Mouse (Mus musculus) stomach, embryonic 16.5 days (tissue): Measurements from ENCODE around the gene Ilf2. TPM values are rescaled to one million over a fixed set of nuclear protein-coding genes. Genes with fewer than 3 reads are reported as not detected.

Experiments
- ATAC-seq: fragments of 200-750 bp; cut with Nextera tagmentation; 2 replicates; pipeline ENCODE4 v1.8.0; 2017; ENCODE audit warnings: moderate number of reproducible peaks, moderate TSS enrichment; ENCODE audit not compliant: insufficient read depth, low FRiP score
- H3K27ac ChIP-seq: fragments of 300-500 bp; sonication (generic); 2 replicates; pipeline ENCODE4 v1.5.1; 2014; ENCODE audit warnings: low read length
- H3K27me3 ChIP-seq: fragments of 300-500 bp; sonication (generic); 2 replicates; pipeline ENCODE4 v1.6.1; 2014; ENCODE audit warnings: low read length, control low read depth, mixed read lengths; ENCODE audit not compliant: control insufficient read depth, insufficient read depth
- H3K36me3 ChIP-seq: fragments of 300-500 bp; sonication (generic); 2 replicates; pipeline ENCODE4 v1.6.1; 2014; ENCODE audit warnings: low read length; ENCODE audit not compliant: control insufficient read depth, insufficient read depth
- H3K4me1 ChIP-seq: fragments of 300-500 bp; sonication (generic); 2 replicates; pipeline ENCODE4 v1.6.1; 2014; ENCODE audit warnings: low read length, control low read depth, mixed read lengths; ENCODE audit not compliant: control insufficient read depth, insufficient read depth
- H3K4me2 ChIP-seq: fragments of 300-500 bp; sonication (generic); 2 replicates; pipeline ENCODE4 v1.6.1; 2014; ENCODE audit warnings: low read depth, low read length, mixed read lengths
- H3K4me3 ChIP-seq: fragments of 300-500 bp; sonication (generic); replicated peaks from 2 replicates; pipeline ENCODE4 v1.5.1; 2014; ENCODE audit warnings: mild to moderate bottlenecking, low read length
- H3K9ac ChIP-seq: fragments of 300-500 bp; sonication (generic); 2 replicates; pipeline ENCODE4 v1.6.1; 2014; ENCODE audit warnings: low read length
- H3K9me3 ChIP-seq: fragments of 300-500 bp; sonication (generic); replicated peaks from 2 replicates; pipeline ENCODE4 v1.6.1; 2016; ENCODE audit warnings: low read length, control low read depth; ENCODE audit not compliant: control insufficient read depth
- WGBS: fragments of 180-500 bp; shearing (Covaris S2); extraction: QIAGEN DNeasy Blood & Tissue Kit; methylation state at CpG from one replicate; pipeline ENCODE4 v1.1.7; 2014; 5-methylcytosine and 5-hydroxymethylcytosine counted together
- polyA plus RNA-seq: library from polyadenylated mRNA; unstranded; fragments of >200 nt; fragmentation: Nextera tagmentation; extraction: Ambion mirVana; gene quantifications from 2 replicates; pipeline ENCODE4 v1.2.1, GENCODE M21; 2015

Gene Ilf2
- polyA plus RNA-seq, 1 experiment from 2014 or later: 147 TPM

- Histone ChIP-seq H3K9me3 (no peaks in the 10 kb centered on the region), H3K27me3 (no peaks in the 10 kb centered on the region), H3K4me2 (no peak overlapping the region), H3K4me3 (no peak overlapping the region), H3K27ac (no peak overlapping the region), H3K9ac (no peak overlapping the region), H3K4me1 (peaks cover 9% of the 10 kb centered on the region), H3K36me3 (no peaks in the 10 kb centered on the region)
- WGBS: 63% methylated on average over 4 of the region's 4 CpGs
- no peak for ATAC-seq
Observed at GRCm38 (mm10) chr3:90437131-90437530, 38.8 kb upstream of the Ilf2 start.

DNA sequence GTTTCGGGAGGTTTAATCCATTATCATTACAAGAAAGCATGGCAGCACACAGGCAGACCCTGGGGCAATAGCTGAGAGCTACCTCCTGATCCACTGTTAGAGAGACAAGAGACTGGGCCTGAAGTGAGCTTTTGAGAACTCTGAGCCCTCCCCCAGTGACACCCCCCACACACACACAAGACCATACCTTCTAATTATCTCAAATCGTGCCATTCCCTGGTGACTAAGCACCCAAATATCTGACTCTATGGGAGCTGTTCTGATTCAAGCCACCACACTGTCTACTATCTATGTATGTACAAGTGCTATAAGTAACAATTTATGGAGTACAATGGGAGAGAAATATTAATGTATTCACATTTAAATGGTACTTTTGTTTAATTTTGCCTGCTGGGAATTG lies 35.2 kb upstream of the Ilf2 start:
- no peaks in the 10 kb centered on the region for H3K36me3 ChIP-seq
- no peaks in the 10 kb centered on the region for H3K27me3 ChIP-seq
- 76% methylated on average over 2 of the region's 2 CpGs for WGBS
- no peak for ATAC-seq
- no peak overlapping the region for H3K27ac ChIP-seq
- H3K9ac ChIP-seq: no peak overlapping the region
- H3K4me3 ChIP-seq: no peak overlapping the region
- H3K9me3 ChIP-seq: no peaks in the 10 kb centered on the region
- H3K4me2 ChIP-seq: no peak overlapping the region
- peaks cover 3% of the 10 kb centered on the region for H3K4me1 ChIP-seq

DNA sequence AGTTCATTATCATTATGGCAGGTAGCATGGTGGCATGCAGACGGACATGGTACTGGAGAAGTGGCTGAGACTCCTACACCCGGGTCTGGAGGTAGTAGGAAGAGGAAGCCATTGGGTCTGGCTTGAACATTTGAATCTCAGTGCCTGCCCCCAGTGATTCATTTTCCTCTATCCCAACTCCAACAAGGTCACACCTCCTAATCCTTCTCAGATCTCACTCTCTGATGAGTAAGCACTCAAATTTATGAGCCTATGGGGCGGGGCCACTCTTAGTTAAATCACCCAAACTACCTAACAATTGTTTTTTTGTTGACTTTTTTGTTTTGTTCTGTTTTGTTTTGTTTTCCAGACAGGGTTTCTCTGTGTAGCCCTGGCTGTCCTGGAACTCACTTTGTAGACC lies 31.9 kb upstream of the Ilf2 start:
- 90% methylated on average over 3 of the region's 3 CpGs for WGBS
- Histone ChIP-seq H3K36me3 (no peaks in the 10 kb centered on the region), H3K27ac (no peak overlapping the region), H3K4me2 (no peak overlapping the region), H3K9ac (no peak overlapping the region), H3K4me3 (no peak overlapping the region), H3K27me3 (no peaks in the 10 kb centered on the region), H3K9me3 (no peaks in the 10 kb centered on the region), H3K4me1 (peaks cover 11% of the 10 kb centered on the region)
- ATAC-seq: no peak

DNA sequence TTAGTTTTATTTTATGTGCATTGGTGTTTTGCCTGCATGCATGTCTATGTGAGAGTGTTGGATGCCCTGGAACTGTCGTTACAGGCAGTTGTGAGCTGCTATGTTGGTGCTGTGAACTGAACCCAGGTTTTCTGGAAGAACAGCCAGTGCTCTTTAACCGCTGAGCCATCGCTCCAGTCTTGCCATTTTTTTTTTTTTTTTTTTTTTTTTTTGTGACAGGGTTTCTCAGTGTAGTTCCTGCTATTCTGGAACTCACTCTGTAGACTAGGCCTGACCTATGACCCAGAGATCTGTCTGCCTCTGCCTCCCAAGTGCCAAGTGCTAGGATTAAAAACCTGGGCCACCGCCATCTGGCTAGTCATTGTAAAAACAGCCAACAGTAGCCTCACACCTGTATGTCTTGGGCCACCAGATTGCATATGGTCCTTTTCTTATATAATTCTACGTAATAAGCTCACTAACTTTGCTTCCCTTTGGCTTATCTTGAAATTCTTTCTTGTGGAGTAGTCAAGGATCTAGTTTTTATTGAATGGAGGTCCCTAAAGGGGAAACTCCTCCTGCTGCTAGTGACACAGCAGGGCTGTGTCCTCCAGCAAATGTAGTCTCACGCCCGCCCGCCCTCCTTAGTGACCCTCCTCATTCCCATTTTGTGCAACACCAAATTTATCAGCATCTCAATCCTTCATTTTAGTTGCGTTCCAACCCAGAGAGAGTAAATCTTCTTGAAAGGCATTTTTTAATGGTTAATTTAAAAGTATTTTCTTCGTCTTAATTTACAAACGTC lies 30.3 kb upstream of the Ilf2 start:
- Histone ChIP-seq H3K9me3 (no peaks in the 10 kb centered on the region), H3K4me1 (peaks cover 11% of the 10 kb centered on the region), H3K27ac (peak overlapping the region; percentile 85), H3K4me2 (peak overlapping the region; percentile 52), H3K4me3 (no peak overlapping the region), H3K27me3 (no peaks in the 10 kb centered on the region), H3K9ac (peak overlapping the region; percentile 50; the same call in 1 of the 2 replicates), H3K36me3 (no peaks in the 10 kb centered on the region)
- 61% methylated on average over 11 of the region's 11 CpGs for WGBS
- no peak for ATAC-seq

GRCm38 (mm10) chr3:90446389-90447122 lies 29.4 kb upstream of the Ilf2 start:
- under 1% methylated on average over 17 of the region's 17 CpGs for WGBS

GRCm38 (mm10) chr3:90447123-90447494 lies 28.8 kb upstream of the Ilf2 start:
- Histone ChIP-seq H3K27me3 (no peaks in the 10 kb centered on the region), H3K4me3 (peak overlapping the region; percentile 38), H3K9ac (peak overlapping the region; percentile 66), H3K36me3 (no peaks in the 10 kb centered on the region), H3K4me1 (peaks cover 13% of the 10 kb centered on the region), H3K4me2 (peak overlapping the region; percentile 52), H3K9me3 (no peaks in the 10 kb centered on the region), H3K27ac (peak overlapping the region; percentile 92)
- 25% methylated on average over 7 of the region's 7 CpGs for WGBS
- ATAC-seq: no peak

More at GRCm38 (mm10) chr3:90446389-90447122, 29.4 kb upstream of the Ilf2 start:
- Histone ChIP-seq H3K4me3 (peak overlapping the region; percentile 38), H3K27ac (peak overlapping the region; percentile 92), H3K27me3 (no peaks in the 10 kb centered on the region), H3K36me3 (no peaks in the 10 kb centered on the region), H3K9ac (peak overlapping the region; percentile 66), H3K9me3 (no peaks in the 10 kb centered on the region), H3K4me2 (peak overlapping the region; percentile 52), H3K4me1 (peaks cover 12% of the 10 kb centered on the region)
- ATAC-seq: peak; percentile 94

GRCm38 (mm10) chr3:90448626-90449025 lies 27.3 kb upstream of the Ilf2 start:
- H3K4me3 ChIP-seq: no peak overlapping the region
- H3K9ac ChIP-seq: no peak overlapping the region
- H3K27me3 ChIP-seq: no peaks in the 10 kb centered on the region
- no peak overlapping the region for H3K4me2 ChIP-seq
- ATAC-seq: no peak
- no peaks in the 10 kb centered on the region for H3K9me3 ChIP-seq
- no peaks in the 10 kb centered on the region for H3K36me3 ChIP-seq
- peaks cover 13% of the 10 kb centered on the region for H3K4me1 ChIP-seq
- WGBS: 54% methylated on average over 6 of the region's 6 CpGs
- H3K27ac ChIP-seq: no peak overlapping the region; the same call in 1 of the 2 replicates

GRCm38 (mm10) chr3:90450874-90451273 lies 25.1 kb upstream of the Ilf2 start:
- Histone ChIP-seq H3K4me2 (0 out of 2 replicates have a peak overlapping the region, but pooled peaks have one; percentile 26), H3K9ac (no peak overlapping the region), H3K27me3 (no peaks in the 10 kb centered on the region), H3K9me3 (no peaks in the 10 kb centered on the region), H3K27ac (no peak overlapping the region; the same call in 1 of the 2 replicates), H3K36me3 (no peaks in the 10 kb centered on the region), H3K4me3 (no peak overlapping the region), H3K4me1 (peaks cover 9% of the 10 kb centered on the region)
- no peak for ATAC-seq
- WGBS: 26% methylated on average over 12 of the region's 12 CpGs
